10 mouse cellular contexts compared by ENCODE assay signal in the genomic region with DNA sequence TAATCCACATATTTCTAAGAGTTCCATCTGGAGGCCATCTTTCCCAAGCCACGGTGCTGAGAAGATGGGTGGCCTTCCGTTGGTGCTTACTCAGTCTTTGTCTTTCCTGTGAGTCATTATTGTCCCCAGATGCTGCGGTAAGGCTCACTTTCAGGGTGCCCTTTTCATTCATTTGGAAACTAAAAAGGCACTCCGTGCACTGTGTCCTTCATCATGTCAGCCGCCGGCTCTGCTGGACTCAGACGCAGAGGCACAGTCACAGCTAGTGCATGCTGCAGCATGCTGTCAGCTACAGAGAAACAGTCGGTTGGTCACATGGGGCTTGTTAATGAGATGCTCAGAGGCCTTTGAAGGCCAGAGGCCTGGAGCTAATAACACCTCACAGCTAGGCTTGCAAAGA. TPM values are rescaled to one million over a fixed set of nuclear protein-coding genes. Genes with fewer than 3 reads are reported as not detected.
DNase-seq lines count a peak whose midpoint lies in the region; ATAC-seq lines count a peak whose summit lies in the region.
"Had no signal": no experiment of that assay in that cellular context is flagged by ENCODE, and none has a peak within 500 bp of the region (broad histone marks: within the 10 kb centered on the region; RNA-seq: fewer than 3 reads in every experiment).

No protein-coding gene starts in this region.

- ATAC-seq in forebrain, embryonic 14.5 days = peak; percentile 93
- peak; percentile 57; the same call in 1 of the 2 replicates for ATAC-seq in limb, embryonic 13.5 days (ENCODE audit: low FRiP score, low read depth)
- ATAC-seq in neural tube, embryonic 15.5 days (ENCODE audit: low FRiP score) = peak; percentile 45; the same call in 1 of the 2 replicates
- ATAC-seq: Patski had no signal

- peak overlapping the region; percentile 52; the same call in 1 of the 2 replicates for H3K27ac ChIP-seq in forebrain, embryonic 14.5 days (ENCODE audit: low read depth, low read length)
- H3K27ac ChIP-seq in limb, embryonic 13.5 days = peak overlapping the region; percentile 52
- H3K27ac ChIP-seq in neural tube, embryonic 15.5 days (replicated peaks) = no peak overlapping the region
- H3K27ac ChIP-seq: heart, embryonic 15.5 days; liver, embryonic 15.5 days had no signal

- H3K36me3 ChIP-seq in forebrain, embryonic 14.5 days (ENCODE audit: control insufficient read depth, insufficient read depth, low read length) = no peaks in the 10 kb centered on the region
- H3K36me3 ChIP-seq in limb, embryonic 13.5 days = no peaks in the 10 kb centered on the region
- H3K36me3 ChIP-seq in neural tube, embryonic 15.5 days = no peaks in the 10 kb centered on the region
- H3K36me3 ChIP-seq: heart, embryonic 15.5 days; liver, embryonic 15.5 days had no signal

- H3K4me2 ChIP-seq in forebrain, embryonic 14.5 days (ENCODE audit: low read length) = peak overlapping the region; percentile 24
- peak overlapping the region; percentile 45 for H3K4me2 ChIP-seq in limb, embryonic 13.5 days (replicated peaks)
- no peak overlapping the region for H3K4me2 ChIP-seq in neural tube, embryonic 15.5 days
- H3K4me2 ChIP-seq: heart, embryonic 15.5 days; liver, embryonic 15.5 days had no signal

- peak overlapping the region; percentile 29; the same call in 1 of the 2 replicates for H3K9ac ChIP-seq in forebrain, embryonic 14.5 days (ENCODE audit: low read length)
- no peak overlapping the region for H3K9ac ChIP-seq in limb, embryonic 13.5 days
- no peak overlapping the region for H3K9ac ChIP-seq in neural tube, embryonic 15.5 days (replicated peaks)
- H3K9ac ChIP-seq: heart, embryonic 15.5 days; liver, embryonic 15.5 days had no signal

- WGBS in forebrain, embryonic 14.5 days = 5% methylated on average over 8 of the region's 8 CpGs
- 4% methylated on average over 8 of the region's 8 CpGs for WGBS in limb, embryonic 13.5 days
- WGBS in neural tube, embryonic 15.5 days = 10% methylated on average over 8 of the region's 8 CpGs

- no peak overlapping the region for H3K4me3 ChIP-seq in forebrain, embryonic 14.5 days (ENCODE audit: low read depth, low read length)
- H3K4me3 ChIP-seq in limb, embryonic 13.5 days = no peak overlapping the region
- H3K4me3 ChIP-seq in neural tube, embryonic 15.5 days (replicated peaks) = no peak overlapping the region
- H3K4me3 ChIP-seq: heart, embryonic 15.5 days; liver, embryonic 15.5 days had no signal

- H3K9me3 ChIP-seq in forebrain, embryonic 14.5 days (replicated peaks; ENCODE audit: control insufficient read depth, low read length) = no peaks in the 10 kb centered on the region
- H3K9me3 ChIP-seq in limb, embryonic 13.5 days = no peaks in the 10 kb centered on the region; the same call in 1 of the 2 replicates
- H3K9me3 ChIP-seq in neural tube, embryonic 15.5 days (replicated peaks) = no peaks in the 10 kb centered on the region
- H3K9me3 ChIP-seq: heart, embryonic 15.5 days; liver, embryonic 15.5 days had no signal

- 0 out of 2 replicates have a peak, but pooled peaks cover 2% of the 10 kb centered on the region for H3K4me1 ChIP-seq in forebrain, embryonic 14.5 days (ENCODE audit: control insufficient read depth, insufficient read depth, low read length)
- peaks cover 13% of the 10 kb centered on the region for H3K4me1 ChIP-seq in limb, embryonic 13.5 days
- H3K4me1 ChIP-seq in neural tube, embryonic 15.5 days = 0 out of 2 replicates have a peak, but pooled peaks cover 4% of the 10 kb centered on the region
- H3K4me1 ChIP-seq: heart, embryonic 15.5 days; liver, embryonic 15.5 days had no signal

- DNase-seq in embryo, embryonic 10 days (ENCODE audit: low spot score) = peak; percentile 67
- DNase-seq in forebrain, embryonic 14.5 days (ENCODE audit: low spot score) = peak; percentile 79
- no peak for DNase-seq in kidney, postnatal 25 days
- no peak for DNase-seq in frontal cortex, postnatal 14 days (ENCODE audit: low spot score in 2 of 2)
- DNase-seq in left cerebral cortex, postnatal 14 days (ENCODE audit: low spot score in 2 of 2) = no peak

- intact Hi-C loops in left cerebral cortex, postnatal 14 days (cut with DNase I) = no loop called here

- H3K27me3 ChIP-seq in forebrain, embryonic 14.5 days (replicated peaks; ENCODE audit: control insufficient read depth, insufficient read depth, low read length) = no peaks in the 10 kb centered on the region
- no peaks in the 10 kb centered on the region for H3K27me3 ChIP-seq in limb, embryonic 13.5 days
- H3K27me3 ChIP-seq in neural tube, embryonic 15.5 days (replicated peaks) = no peaks in the 10 kb centered on the region
- H3K27me3 ChIP-seq: heart, embryonic 15.5 days; liver, embryonic 15.5 days; Patski had no signal

RNA-seq across cellular contexts. Expression of a gene that starts 19.7 kb away (rescaled TPM):
- 9.9 and 10.5 TPM in 2 replicates for polyA plus RNA-seq in forebrain, embryonic 14.5 days (2014; fragmentation: Nextera tagmentation; extraction: Ambion mirVana)
- polyA plus RNA-seq in limb, embryonic 13.5 days (2015; fragmentation: Nextera tagmentation; extraction: Ambion mirVana) = 2.7 and 3.1 TPM in 2 replicates
- polyA plus RNA-seq in neural tube, embryonic 15.5 days (2015; fragmentation: Nextera tagmentation; extraction: Ambion mirVana) = 3.4 TPM in 2 replicates
- total RNA-seq in left cerebral cortex, postnatal 14 days (2021) = 10 to 100 TPM; 10.7 to 10.9 TPM

Comparison
In these comparisons a context has a peak if more than half of its experiments do, and no peak if none do; other contexts are left out.
1. DNase-seq: peak in embryo, embryonic 10 days (single experiment) and forebrain, embryonic 14.5 days (single experiment); none in kidney, postnatal 25 days (0 of 2), frontal cortex, postnatal 14 days (0 of 2) and left cerebral cortex, postnatal 14 days (0 of 2).
2. Peak in every context shown above with its lines, with median percentiles within 50 percentile points of each other: ATAC-seq.